Comparison of ENCODE assay signal across 8 mouse cellular contexts in genomic region chrX:75764135-75764793, GRCm38 (mm10).
DNase-seq lines count a peak whose midpoint lies in the region; ATAC-seq and TF ChIP-seq lines count a peak whose summit lies in the region.

No protein-coding gene starts in this region.

- peak; percentile 80 for DNase-seq in NIH3T3 (ENCODE audit: low read depth)
- peak; percentile 50 for DNase-seq in cerebellum, adult 8-10 months
- DNase-seq in forebrain, postnatal 0 days = peak; percentile 83
- DNase-seq in heart, postnatal 4 days = peak; percentile 61
- peak; percentile 56 to 58 for DNase-seq in layer of hippocampus, adult 2 months (ENCODE audit: low spot score in 2 of 2)
- peak; percentile 46 for DNase-seq in lung, adult 2 months
- peak; percentile 21 to 23 for DNase-seq in thymus, postnatal 36 days

- H3K4me3 ChIP-seq in forebrain, postnatal 0 days (ENCODE audit: low read depth, low read length) = peak overlapping the region; percentile 47
- H3K4me3 ChIP-seq in layer of hippocampus, adult 2 months = peak overlapping the region; percentile 68
- H3K4me3 ChIP-seq in lung, adult 2 months (replicated peaks; ENCODE audit: extremely low read depth, low read depth, low read length) = peak overlapping the region; percentile 74
- H3K4me3 ChIP-seq in olfactory bulb, adult 2 months (ENCODE audit: insufficient read depth, low read depth, low read length) = peak overlapping the region; percentile 81

- peak; percentile 98 for ATAC-seq in forebrain, postnatal 0 days

- H3K27me3 ChIP-seq in forebrain, postnatal 0 days (ENCODE audit: insufficient read depth, low read length) = no peaks in the 10 kb centered on the region

- H3K4me2 ChIP-seq in forebrain, postnatal 0 days (ENCODE audit: low read depth) = peak overlapping the region; percentile 51

- peak overlapping the region; percentile 86 for H3K27ac ChIP-seq in forebrain, postnatal 0 days (ENCODE audit: low read depth, low read length)
- H3K27ac ChIP-seq in layer of hippocampus, adult 2 months = peak overlapping the region; percentile 92
- H3K27ac ChIP-seq in olfactory bulb, adult 2 months (ENCODE audit: insufficient read depth, low read depth, low read length) = peak overlapping the region; percentile 90

- peak overlapping the region; percentile 54 for H3K9ac ChIP-seq in forebrain, postnatal 0 days

- no peaks in the 10 kb centered on the region for H3K9me3 ChIP-seq in forebrain, postnatal 0 days (ENCODE audit: low read length)

- TF ChIP-seq CTCF in forebrain, postnatal 0 days (IDR thresholded peaks at IDR 0.05; ENCODE audit: low read depth) = peak; percentile 27
- peak; percentile 51 for TF ChIP-seq CTCF in layer of hippocampus, adult 2 months (conservative IDR thresholded peaks at IDR 0.05)
- TF ChIP-seq CTCF in lung, adult 2 months (IDR thresholded peaks at IDR 0.05; ENCODE audit: insufficient read depth, low read length) = no peak
- TF ChIP-seq CTCF in olfactory bulb, adult 2 months (IDR thresholded peaks at IDR 0.05; ENCODE audit: insufficient read depth, low read depth, low read length) = no peak

- H3K36me3 ChIP-seq in forebrain, postnatal 0 days (ENCODE audit: insufficient read depth) = no peaks in the 10 kb centered on the region

- no peaks in the 10 kb centered on the region for H3K4me1 ChIP-seq in forebrain, postnatal 0 days (ENCODE audit: insufficient read depth)
- H3K4me1 ChIP-seq in lung, adult 2 months (ENCODE audit: control insufficient read depth, insufficient read depth, low read length) = peaks cover 3% of the 10 kb centered on the region
- H3K4me1 ChIP-seq in olfactory bulb, adult 2 months (ENCODE audit: control insufficient read depth, insufficient read depth, low read length) = no peaks in the 10 kb centered on the region

- TF ChIP-seq POLR2A in lung, adult 2 months (IDR thresholded peaks at IDR 0.05; ENCODE audit: borderline replicate concordance, extremely low read depth, low read depth, low read length) = peak; percentile 43; the same call in 1 of the 2 replicates
- peak; percentile 48; the same call in 1 of the 2 replicates for TF ChIP-seq POLR2A in olfactory bulb, adult 2 months (IDR thresholded peaks at IDR 0.05; ENCODE audit: insufficient read depth, low read depth, low read length)

- WGBS in forebrain, postnatal 0 days = 15% methylated on average over 18 of the region's 19 CpGs
- 16% methylated on average over 19 of the region's 19 CpGs for WGBS in lung, adult 2 months
- WGBS in olfactory bulb, adult 2 months = 9% methylated on average over 19 of the region's 19 CpGs

Comparison
In these comparisons a context has a peak if more than half of its experiments do, and no peak if none do; other contexts are left out.
1. Peak in every context shown above with its lines: DNase-seq, ATAC-seq, H3K4me3 ChIP-seq and H3K27ac ChIP-seq.
2. DNase-seq: peak in every context shown above with its lines; median percentile 83 in forebrain, postnatal 0 days; 80 in NIH3T3; 61 in heart, postnatal 4 days; 57 in layer of hippocampus, adult 2 months; 50 in cerebellum, adult 8-10 months; 46 in lung, adult 2 months; 22 in thymus, postnatal 36 days.
3. CTCF ChIP-seq: peak in forebrain, postnatal 0 days (single experiment) and layer of hippocampus, adult 2 months (single experiment); none in lung, adult 2 months (single experiment) and olfactory bulb, adult 2 months (single experiment).